Mouse (Mus musculus): ENCODE measurements around the gene Abca17.

The Abca17 gene

GRCm38 (mm10) chr17:24236479-24236878 lies 114.4 kb downstream of the Abca17 start:
- no peak for DNase-seq

- no peak for DNase-seq
These were observed 122.9 kb downstream of the Abca17 start for GRCm38 (mm10) chr17:24227941-24228340.

GRCm38 (mm10) chr17:24226721-24227120 lies 124.1 kb downstream of the Abca17 start:
- DNase-seq = no peak

GRCm38 (mm10) chr17:24225851-24226250 lies 125.0 kb downstream of the Abca17 start:
- no peak for DNase-seq

GRCm38 (mm10) chr17:24224741-24225140 lies 126.1 kb downstream of the Abca17 start:
- no peak for DNase-seq

- DNase-seq = no peak
These were observed 127.4 kb downstream of the Abca17 start for GRCm38 (mm10) chr17:24223513-24223912.

- no peak for DNase-seq
These were observed 128.2 kb downstream of the Abca17 start for GRCm38 (mm10) chr17:24222653-24223052.

GRCm38 (mm10) chr17:24220435-24221411 lies 130.1 kb downstream of the Abca17 start, which contains the start of gene Tedc2:
TSS of gene Tedc2 (minus strand) at chr17:24220851.
- peak; percentile 95 for DNase-seq

GRCm38 (mm10) chr17:24216836-24217235 lies 134.0 kb downstream of the Abca17 start:
- no peak for DNase-seq
